Mouse (Mus musculus): Measurements from ENCODE around the gene Mapt. TPM values are rescaled to one million over a fixed set of nuclear protein-coding genes. Genes with fewer than 3 reads are reported as not detected.
A peak's percentile ranks its signal among the peaks of the same experiment; 100 is the strongest.

The Mapt gene
- total RNA-seq, 1 experiment from 2014 or later, result 0.12 TPM

DNA sequence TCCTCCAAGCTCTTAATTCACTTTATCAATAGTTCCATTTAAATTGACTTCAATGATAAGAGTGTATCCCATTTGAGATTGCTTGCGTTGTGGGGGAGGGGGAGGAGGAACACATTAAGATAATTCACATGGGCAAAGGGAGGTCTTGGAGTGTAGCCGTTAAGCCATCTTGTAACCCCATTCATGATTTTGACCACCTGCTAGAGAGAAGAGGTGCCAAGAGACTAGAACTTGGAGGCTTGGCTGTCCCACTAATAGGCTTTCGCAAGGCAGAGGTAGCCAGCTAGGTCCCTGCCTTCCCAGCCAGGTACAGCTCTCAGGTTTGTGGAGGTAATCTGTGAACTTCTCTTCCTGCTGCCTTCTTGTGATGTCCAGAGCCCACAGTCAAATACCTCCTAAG, 100.0 kb downstream of the Mapt start:
- ATAC-seq (ENCODE audit: extremely low read depth, insufficient number of reproducible peaks, low FRiP score, poor library complexity, severe bottlenecking), result no peak

DNA sequence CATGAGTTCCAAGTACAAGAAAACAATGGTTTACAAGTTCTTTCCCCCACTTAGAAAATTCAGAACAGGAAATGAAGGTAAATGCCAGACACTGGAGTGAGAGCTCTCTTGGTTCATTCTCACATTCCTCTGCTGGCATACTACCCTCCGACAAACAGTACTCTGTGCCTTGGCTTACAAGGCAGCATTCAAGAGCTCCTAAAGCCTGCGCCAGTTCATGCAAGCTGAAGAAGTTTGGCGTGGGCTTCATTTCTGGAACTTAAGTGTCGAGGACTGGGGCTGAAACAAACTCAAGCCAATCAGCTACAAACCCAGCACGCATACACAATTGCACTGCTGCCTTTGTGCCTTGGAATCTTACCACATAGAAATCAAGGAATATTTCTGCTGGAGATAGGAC, 100.9 kb downstream of the Mapt start:
- ATAC-seq (ENCODE audit: extremely low read depth, insufficient number of reproducible peaks, low FRiP score, poor library complexity, severe bottlenecking), result no peak

DNA sequence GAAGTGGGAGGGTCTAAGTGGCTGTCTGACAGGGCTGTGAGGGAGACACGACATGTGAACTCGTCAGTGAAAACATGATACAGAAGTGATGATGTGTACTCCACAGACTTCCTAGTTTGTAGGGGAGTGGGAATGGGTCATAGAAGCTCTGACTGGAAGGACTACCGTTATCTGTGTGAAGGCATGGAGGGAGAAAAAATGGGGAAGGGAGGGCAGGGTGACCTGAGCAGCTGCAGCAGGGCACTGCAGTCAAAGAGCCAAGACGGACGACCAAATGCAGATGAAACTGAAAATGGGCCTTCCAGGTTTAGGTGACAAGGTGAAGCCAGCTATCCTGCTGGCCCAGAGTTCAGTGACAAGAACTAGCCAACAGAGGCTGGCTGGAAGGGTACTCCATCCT, 102.9 kb downstream of the Mapt start:
- ATAC-seq (ENCODE audit: extremely low read depth, insufficient number of reproducible peaks, low FRiP score, poor library complexity, severe bottlenecking), result no peak

DNA sequence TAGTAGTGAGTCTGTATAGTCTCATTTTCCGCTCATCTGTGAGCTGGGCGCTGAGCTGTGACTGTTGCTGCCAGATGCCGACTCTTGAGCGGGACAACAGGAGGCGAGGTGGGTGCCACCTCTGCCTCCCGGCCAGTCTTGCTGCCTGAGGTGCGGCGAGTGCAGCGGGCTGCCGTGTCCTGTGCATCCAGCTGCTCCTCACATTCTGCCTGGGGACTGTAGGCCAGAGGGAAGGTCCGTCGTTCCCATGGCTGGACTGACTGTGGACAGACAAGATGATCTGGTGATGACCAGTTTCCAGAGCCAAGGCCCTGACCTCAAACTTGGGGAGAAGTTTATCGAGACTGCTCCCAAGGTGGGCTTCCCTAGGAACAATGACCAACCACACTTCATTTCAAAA, 103.8 kb downstream of the Mapt start:
- ATAC-seq (ENCODE audit: extremely low read depth, insufficient number of reproducible peaks, low FRiP score, poor library complexity, severe bottlenecking), result no peak

DNA sequence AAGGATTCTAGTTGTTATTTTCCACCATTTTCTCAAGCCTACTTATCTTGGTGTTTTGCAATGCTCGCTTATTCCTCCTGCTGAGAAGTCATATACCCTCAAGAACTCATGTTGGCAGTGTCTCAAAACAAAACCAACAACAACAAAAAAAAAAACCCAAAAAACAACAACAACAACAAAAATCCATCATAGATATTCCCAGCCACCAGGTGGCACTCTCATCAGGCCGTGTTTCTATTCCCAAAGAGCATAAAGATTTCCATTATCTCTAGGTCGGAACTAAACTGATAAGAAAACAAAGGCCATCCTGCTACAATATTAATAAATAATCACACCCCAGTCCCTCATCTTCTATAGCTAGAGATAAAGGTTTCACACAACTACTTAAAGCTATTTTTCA, 115.7 kb downstream of the Mapt start:
- ATAC-seq (ENCODE audit: extremely low read depth, insufficient number of reproducible peaks, low FRiP score, poor library complexity, severe bottlenecking), result no peak

DNA sequence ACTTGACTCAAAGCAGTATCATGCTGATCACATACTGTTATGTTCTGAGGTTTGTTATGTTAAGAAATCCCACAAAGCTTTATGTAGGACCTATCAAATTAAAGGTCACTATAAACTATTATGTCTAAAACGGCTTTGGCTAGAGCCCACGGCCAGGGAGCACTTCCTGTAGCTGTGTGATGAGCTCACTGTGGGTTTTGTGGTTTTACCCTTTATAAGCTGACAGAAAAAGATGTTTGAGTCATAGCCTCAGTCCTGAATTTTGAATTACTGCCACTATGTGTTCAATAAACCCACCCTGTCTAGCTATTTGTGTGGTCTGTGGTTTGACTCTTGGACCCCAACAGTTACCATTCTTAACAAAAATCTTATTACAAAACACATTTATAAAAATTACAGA, 130.6 kb downstream of the Mapt start:
- peak; percentile 72 for ATAC-seq (ENCODE audit: extremely low read depth, insufficient number of reproducible peaks, low FRiP score, poor library complexity, severe bottlenecking)

DNA sequence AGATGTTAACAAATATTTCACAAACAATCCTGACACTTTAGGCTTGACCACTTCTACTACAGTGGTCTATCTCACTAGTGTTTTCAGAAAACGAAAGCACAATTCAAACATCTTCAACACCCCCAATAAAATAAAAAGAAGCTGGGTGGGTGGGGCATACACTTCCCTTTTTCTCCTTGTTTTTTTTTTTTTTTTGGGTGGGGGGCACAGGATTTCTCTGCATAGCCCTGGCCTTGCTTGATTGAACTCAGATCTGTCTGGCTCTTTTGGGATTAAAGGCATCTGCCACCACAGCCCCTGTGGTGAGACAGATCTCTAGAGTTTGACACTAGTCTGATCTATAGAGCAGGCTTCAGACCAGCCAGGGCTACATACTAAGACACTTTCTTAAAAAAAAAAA, 131.5 kb downstream of the Mapt start:
- ATAC-seq (ENCODE audit: extremely low read depth, insufficient number of reproducible peaks, low FRiP score, poor library complexity, severe bottlenecking), result no peak

DNA sequence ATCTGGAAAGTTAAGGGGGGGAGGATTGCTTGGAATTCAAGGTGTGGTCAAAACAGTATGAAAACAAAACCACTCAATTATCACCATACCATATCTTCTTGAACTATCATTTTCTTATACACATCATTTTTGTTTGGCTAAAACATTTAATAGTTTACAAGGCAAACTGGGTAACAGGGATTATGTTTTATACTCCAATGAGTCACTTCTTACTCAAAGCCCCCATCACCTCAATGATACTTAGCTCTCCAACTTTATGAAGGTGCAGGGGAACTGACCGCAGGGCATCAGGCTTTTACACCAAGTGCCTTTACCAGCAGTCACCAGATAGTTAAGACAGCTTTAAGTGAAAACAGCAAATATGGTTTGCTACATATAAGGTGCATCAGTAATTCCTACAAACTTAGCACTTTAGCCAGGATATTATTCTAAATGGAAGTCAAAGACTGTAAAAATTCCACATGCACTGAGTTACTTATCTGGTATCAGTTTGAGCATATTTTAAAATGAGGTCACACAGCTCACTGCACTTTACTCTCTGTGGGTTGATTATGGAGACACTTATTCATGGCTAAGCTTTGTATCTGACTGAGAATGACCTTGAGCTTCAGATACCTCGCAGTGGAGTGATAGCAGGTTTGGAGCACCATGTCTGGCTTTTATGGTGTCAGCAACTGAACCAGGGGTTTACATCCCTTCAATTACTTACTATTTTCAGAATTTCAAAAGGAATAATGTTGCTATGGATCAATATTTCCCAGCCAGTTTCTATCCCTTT, 132.8 kb downstream of the Mapt start:
- ATAC-seq (ENCODE audit: extremely low read depth, insufficient number of reproducible peaks, low FRiP score, poor library complexity, severe bottlenecking), result no peak

DNA sequence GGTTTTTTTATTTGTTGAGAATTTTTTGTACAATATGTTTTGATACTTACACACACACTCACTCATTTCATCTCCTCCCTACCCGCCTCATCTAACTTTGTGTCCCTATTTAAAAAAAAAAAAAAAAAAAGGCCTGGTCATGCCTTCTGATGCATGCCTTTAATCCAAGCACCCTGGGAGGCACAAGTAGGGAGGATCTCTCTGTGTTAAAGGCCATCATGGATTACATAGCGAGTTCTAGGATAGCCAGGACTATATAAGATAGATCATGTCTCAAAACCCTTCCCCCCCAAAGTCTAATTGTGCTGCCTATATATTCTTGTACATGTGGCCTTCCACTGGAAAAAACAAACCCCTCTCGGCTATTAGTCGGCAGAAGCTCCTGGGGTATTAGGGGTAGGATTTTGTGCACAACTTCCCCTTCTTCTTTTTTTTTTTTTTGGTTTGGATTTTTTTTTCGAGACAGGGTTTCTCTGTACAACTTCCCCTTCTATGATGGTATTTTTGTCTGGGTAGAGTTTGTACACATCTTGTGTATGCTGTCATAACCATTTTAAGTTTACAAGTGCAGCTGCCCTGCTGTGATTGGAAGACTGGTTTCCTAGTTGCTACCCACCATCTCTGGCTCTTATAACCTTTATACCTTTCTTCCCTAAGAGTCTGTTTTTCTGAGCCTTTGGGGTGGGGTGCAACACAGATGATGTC, 136.4 kb downstream of the Mapt start:
- ATAC-seq (ENCODE audit: extremely low read depth, insufficient number of reproducible peaks, low FRiP score, poor library complexity, severe bottlenecking), result peak; percentile 75

DNA sequence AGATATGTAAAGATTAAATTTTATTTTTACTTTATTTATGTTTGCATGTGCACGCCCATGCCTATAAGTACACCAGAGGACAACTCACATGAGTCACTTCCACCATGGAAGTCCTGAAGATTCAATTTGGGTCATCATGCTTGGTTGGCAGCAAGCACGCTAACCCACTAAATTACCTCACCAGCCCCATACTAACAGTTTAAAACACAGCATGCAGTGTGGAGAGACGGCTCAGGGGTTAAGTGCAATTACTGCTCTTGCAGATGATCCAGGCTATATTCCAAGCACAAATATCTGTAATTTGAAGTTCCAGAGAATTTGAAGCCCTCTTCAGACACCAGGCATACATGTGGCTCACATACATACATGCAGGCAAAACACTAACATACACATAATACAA, 145.1 kb downstream of the Mapt start:
- no peak for ATAC-seq (ENCODE audit: extremely low read depth, insufficient number of reproducible peaks, low FRiP score, poor library complexity, severe bottlenecking)

DNA sequence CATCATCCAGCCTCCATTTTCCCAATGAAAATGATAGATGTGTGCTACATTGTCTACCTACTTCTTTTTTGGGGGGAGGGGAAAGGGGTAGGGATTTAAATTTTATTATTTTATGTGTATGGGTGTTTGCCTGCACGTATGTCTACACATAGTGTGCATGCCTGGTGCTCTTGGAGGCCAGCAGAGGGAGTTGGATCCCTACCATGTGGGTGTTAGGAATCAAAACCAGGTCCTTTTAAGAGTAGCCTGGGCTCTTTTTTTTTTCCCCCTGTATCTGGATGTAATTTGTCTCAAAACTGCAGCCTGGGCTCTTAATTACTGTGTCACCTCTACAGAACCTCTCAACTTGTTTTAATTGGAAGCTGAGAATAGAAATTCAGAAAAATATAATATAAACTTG, 148.4 kb downstream of the Mapt start:
- 0 out of 2 replicates have a peak, but pooled peaks have one; percentile 30 for ATAC-seq (ENCODE audit: extremely low read depth, insufficient number of reproducible peaks, low FRiP score, poor library complexity, severe bottlenecking)

Other genes starting within 250 kb of the Mapt start
- gene Crhr1, start 98.5 kb upstream of the Mapt start, total RNA-seq (2017), result not detected in 2 replicates
- 0.12 TPM in 1 of 2 replicates, not detected in the other for gene Sppl2c, start 45.1 kb upstream of the Mapt start, total RNA-seq (2017)
- gene Kansl1, start 237.5 kb downstream of the Mapt start, total RNA-seq (2017), result 66.1 and 71.3 TPM in 2 replicates